Comparison of ENCODE assay signal across 25 mouse cellular contexts in genomic region chr15:62195440-62195839, GRCm38 (mm10).
DNase-seq lines count a peak whose midpoint lies in the region; ATAC-seq lines count a peak whose summit lies in the region.
"Had no signal": no experiment of that assay in that cellular context is flagged by ENCODE, and none has a peak within 500 bp of the region (broad histone marks: within the 10 kb centered on the region; RNA-seq: fewer than 3 reads in every experiment).

No protein-coding gene starts in this region.

- peak; percentile 77 for ATAC-seq in CD4-positive, CD25-positive, alpha-beta regulatory T cell, adult 4 months
- peak; percentile 67 for ATAC-seq in activated CD4-positive, CD25-positive, alpha-beta regulatory T cell, adult 4 months
- ATAC-seq: forebrain, embryonic 14.5 days; hindbrain, postnatal 0 days; intestine, postnatal 0 days had no signal

- no peaks in the 10 kb centered on the region for H3K27me3 ChIP-seq in splenic B cell, adult 2 months (ENCODE audit: control insufficient read depth, insufficient read depth, low read length, poor library complexity, severe bottlenecking)
- H3K27me3 ChIP-seq: embryonic facial prominence, embryonic 12.5 days; embryonic facial prominence, embryonic 15.5 days; heart, embryonic 13.5 days had no signal

- no peaks in the 10 kb centered on the region for H3K36me3 ChIP-seq in splenic B cell, adult 2 months (ENCODE audit: control insufficient read depth, insufficient read depth, low read length, poor library complexity, severe bottlenecking)
- H3K36me3 ChIP-seq: embryonic facial prominence, embryonic 12.5 days; embryonic facial prominence, embryonic 15.5 days; G1E; heart, embryonic 10.5 days; heart, embryonic 13.5 days had no signal

- peak; percentile 27 to 37 for DNase-seq in B cell, adult 2 months
- DNase-seq in splenic B cell, adult 2 months (ENCODE audit: low read depth, low spot score): peak; percentile 68
- no peak for DNase-seq in embryo, embryonic 10.5 days (ENCODE audit: low spot score)
- no peak for DNase-seq in layer of hippocampus, adult 11-12 months (ENCODE audit: low spot score)
- DNase-seq in cerebellum, adult 8-10 months: no peak
- DNase-seq: adrenal gland, adult 8-10 months; adrenal gland, postnatal 25 days; cerebellum, adult 11-12 months; cerebellum, adult 9-10 months; cerebellum, postnatal 14 days; gastrocnemius, postnatal 10 days; gastrocnemius, postnatal 36 days; heart, adult 2 months; heart, postnatal 14 days; heart, postnatal 4 days had no signal

Comparison
In these comparisons a context has a peak if more than half of its experiments do, and no peak if none do; other contexts are left out.
1. DNase-seq: peak in B cell, adult 2 months (2 of 2) and splenic B cell, adult 2 months (single experiment); none in embryo, embryonic 10.5 days (single experiment), layer of hippocampus, adult 11-12 months (single experiment) and cerebellum, adult 8-10 months (single experiment).